Mouse (Mus musculus): ENCODE data around the gene Slc46a3. TPM values are rescaled to one million over a fixed set of nuclear protein-coding genes. Genes with fewer than 3 reads are reported as not detected.

Gene Slc46a3
- 5.0 and 5.2 TPM in 2 replicates for polyA plus RNA-seq (2015; fragmentation: Nextera tagmentation; extraction: Ambion mirVana)

DNA sequence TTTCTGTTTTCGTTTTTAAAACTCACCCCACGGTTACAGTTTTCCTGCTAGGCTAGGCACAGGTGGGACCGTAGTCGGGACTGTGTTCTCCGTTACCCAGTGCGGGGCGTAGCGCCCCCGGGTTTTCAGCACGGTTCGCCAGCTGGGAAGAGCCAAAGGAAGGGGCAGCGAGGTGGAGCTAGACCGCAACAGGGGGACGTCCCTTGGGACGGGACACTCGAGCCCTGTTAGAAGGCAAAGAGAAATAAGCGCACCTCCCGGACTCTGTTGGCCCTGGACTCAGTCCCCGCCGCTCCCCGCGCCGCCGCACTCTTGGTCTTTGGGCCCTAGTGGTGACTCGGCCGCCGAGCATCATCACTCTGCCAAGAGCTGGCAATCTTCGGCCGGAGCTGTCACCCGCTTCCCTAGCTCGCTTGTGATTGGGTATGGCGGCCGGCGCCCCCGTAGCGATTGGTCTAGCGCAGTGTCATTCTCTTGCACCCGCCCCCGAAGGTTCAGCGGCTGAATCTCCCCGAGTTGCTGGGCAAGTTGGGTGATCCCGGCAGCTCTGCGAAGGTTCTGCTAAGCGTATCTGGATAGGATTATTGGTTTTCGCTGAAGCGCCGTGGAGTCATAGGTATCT lies at the start of gene Slc46a3:
Slc46a3 (minus strand) TSS at position 361 of the 622 bp plus-strand sequence.
- H3K4me2 ChIP-seq, result peak within 1 kb of the TSS; percentile 80
- WGBS, result under 1% methylated on average over 47 of the region's 47 CpGs
- H3K27me3 ChIP-seq, result 0 out of 2 replicates have a peak, but pooled peaks cover 4% of the 10 kb centered on the region
- peak; percentile 99 for ATAC-seq (ENCODE audit: low FRiP score, low read depth)
- H3K9ac ChIP-seq, result peak within 1 kb of the TSS; percentile 55
- H3K27ac ChIP-seq (replicated peaks), result no peak within 1 kb of the TSS
- peaks cover 21% of the 10 kb centered on the region for H3K4me1 ChIP-seq (replicated peaks)
- no peaks in the 10 kb centered on the region for H3K9me3 ChIP-seq
- peak within 1 kb of the TSS; percentile 60 for H3K4me3 ChIP-seq
- no peaks in the 10 kb centered on the region for H3K36me3 ChIP-seq

DNA sequence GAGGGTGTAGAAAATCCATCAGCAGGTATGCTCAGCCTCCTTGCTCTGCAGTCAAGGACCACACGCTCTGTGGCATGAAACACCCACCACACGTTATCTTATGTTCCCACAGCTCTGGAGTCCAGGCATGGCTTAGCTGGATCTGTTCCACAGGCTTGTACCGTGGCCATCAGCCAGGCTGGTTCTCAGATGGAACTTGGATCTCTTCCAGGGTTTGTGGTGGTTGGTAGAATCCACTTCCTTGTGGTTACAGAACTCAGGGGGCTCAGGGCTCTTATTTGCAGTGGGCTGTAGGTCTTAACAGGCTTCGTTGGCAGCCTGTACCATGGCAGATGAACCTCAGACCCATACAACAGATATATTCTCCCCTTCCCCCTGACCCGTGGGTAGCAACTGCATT lies 44.6 kb upstream of the Slc46a3 start:
- H3K9ac ChIP-seq, result no peak overlapping the region
- 66% methylated on average over 5 of the region's 5 CpGs for WGBS

DNA sequence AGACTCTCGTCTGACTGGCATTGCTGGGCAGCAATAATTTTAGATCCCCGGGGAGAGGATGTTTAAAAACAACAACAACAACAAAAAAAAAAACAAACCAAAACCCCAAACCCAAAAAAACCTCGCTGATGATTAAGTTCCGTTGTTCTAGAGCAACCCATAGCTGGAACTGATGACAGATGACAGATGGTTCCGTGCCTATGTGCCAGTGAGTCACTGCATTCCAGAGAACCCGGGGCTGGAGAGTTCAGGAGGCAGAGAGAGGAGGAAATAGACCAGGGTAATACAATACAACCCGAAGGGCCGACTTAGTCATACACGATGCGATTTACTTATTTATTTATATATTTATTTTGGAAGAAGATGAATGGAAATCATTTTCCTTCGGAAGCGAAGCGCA lies 40.5 kb upstream of the Slc46a3 start:
- no peaks in the 10 kb centered on the region for H3K9me3 ChIP-seq
- WGBS, result 88% methylated on average over 13 of the region's 13 CpGs
- H3K36me3 ChIP-seq, result no peaks in the 10 kb centered on the region
- no peak overlapping the region for H3K4me3 ChIP-seq
- no peak overlapping the region for H3K27ac ChIP-seq (replicated peaks)
- H3K4me2 ChIP-seq, result no peak overlapping the region
- ATAC-seq (ENCODE audit: low FRiP score, low read depth), result no peak
- H3K27me3 ChIP-seq, result no peaks in the 10 kb centered on the region
- no peaks in the 10 kb centered on the region for H3K4me1 ChIP-seq (replicated peaks)
- H3K9ac ChIP-seq, result no peak overlapping the region

More for the DNA sequence above, 44.6 kb upstream of the Slc46a3 start:
- Histone ChIP-seq H3K27me3 (no peaks in the 10 kb centered on the region), H3K4me1 (replicated peaks) (no peaks in the 10 kb centered on the region), H3K4me2 (no peak overlapping the region), H3K9me3 (no peaks in the 10 kb centered on the region), H3K27ac (replicated peaks) (no peak overlapping the region), H3K4me3 (no peak overlapping the region), H3K36me3 (no peaks in the 10 kb centered on the region)
- no peak for ATAC-seq (ENCODE audit: low FRiP score, low read depth)

DNA sequence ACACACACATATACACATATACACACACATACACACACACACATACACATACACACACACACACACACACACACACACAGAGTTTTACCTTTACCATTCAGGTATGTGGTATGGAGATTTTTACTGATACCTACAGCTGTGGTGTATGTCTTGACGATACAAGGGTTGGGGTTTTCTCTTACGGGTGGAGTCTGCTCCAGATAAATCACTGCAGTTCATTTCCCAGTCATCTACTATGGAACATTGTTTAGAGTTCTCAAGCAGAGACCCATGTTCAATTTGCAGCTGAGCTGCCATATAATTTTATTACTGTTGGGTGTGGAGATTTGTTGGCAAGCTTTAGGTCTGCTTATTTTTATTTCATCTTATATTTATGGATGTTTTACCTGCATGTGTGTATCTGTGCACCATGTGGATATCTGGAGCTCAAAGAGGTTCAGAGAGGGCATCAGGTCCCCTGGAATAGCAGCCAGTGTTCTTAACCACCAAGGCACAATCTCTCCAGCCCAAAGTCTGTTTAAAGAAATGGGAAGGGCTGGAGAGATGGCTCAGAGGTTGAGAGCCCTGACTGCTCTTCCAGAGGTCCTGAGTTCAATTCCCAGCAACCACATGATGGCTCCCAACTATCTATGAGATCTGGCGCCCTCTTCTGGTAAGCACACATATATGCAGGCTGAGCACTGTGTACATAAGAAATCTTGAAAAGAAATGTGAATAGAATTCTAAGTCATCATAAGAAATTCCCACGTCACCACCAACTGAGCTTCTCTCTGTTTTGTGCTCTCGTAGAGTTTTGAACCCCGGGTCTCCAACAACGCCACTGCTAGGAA lies 34.3 kb upstream of the Slc46a3 start:
- ATAC-seq (ENCODE audit: low FRiP score, low read depth), result no peak
- no peaks in the 10 kb centered on the region for H3K36me3 ChIP-seq
- no peak overlapping the region for H3K4me3 ChIP-seq
- WGBS, result 82% methylated on average over 7 of the region's 7 CpGs
- no peak overlapping the region for H3K9ac ChIP-seq
- no peaks in the 10 kb centered on the region for H3K9me3 ChIP-seq
- no peaks in the 10 kb centered on the region for H3K4me1 ChIP-seq (replicated peaks)
- H3K27me3 ChIP-seq, result no peaks in the 10 kb centered on the region
- H3K4me2 ChIP-seq, result no peak overlapping the region
- no peak overlapping the region for H3K27ac ChIP-seq (replicated peaks)

DNA sequence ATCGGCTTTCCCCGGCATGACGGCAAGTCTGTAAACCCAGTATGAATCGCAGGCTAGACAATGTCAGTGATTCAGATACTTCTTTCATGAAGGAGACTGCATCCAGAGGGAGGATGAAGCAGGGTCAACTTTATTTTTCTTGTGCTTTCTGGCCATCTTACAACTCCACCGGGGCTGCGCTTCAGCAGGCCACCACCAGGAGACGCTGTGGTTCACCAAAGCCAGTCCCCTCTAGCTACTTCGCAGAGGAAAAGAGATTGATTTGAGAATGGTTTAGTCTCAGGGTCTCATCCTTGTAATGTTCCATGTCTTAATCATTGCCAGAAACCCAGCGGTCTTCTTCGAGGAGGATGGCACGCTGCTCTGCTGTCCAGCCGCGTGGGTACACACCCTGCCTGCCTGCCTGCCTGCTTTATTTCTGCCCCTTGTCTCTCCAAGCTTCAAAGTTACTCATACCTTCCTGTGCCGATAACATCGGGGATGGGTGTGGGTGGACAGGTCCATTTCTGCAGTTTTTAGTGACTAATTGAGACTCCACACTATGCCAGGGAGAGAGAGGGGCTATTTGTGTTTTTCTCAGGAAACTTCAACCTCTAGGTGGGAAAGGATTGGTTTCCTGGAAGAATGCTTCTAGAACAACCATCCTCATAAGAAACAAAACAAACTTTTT lies 31.5 kb upstream of the Slc46a3 start:
- ATAC-seq (ENCODE audit: low FRiP score, low read depth), result no peak
- Histone ChIP-seq H3K27ac (replicated peaks) (no peak overlapping the region), H3K4me1 (replicated peaks) (no peaks in the 10 kb centered on the region), H3K4me2 (no peak overlapping the region), H3K9ac (no peak overlapping the region), H3K36me3 (no peaks in the 10 kb centered on the region), H3K4me3 (no peak overlapping the region), H3K27me3 (no peaks in the 10 kb centered on the region), H3K9me3 (no peaks in the 10 kb centered on the region)
- WGBS, result 70% methylated on average over 15 of the region's 15 CpGs

DNA sequence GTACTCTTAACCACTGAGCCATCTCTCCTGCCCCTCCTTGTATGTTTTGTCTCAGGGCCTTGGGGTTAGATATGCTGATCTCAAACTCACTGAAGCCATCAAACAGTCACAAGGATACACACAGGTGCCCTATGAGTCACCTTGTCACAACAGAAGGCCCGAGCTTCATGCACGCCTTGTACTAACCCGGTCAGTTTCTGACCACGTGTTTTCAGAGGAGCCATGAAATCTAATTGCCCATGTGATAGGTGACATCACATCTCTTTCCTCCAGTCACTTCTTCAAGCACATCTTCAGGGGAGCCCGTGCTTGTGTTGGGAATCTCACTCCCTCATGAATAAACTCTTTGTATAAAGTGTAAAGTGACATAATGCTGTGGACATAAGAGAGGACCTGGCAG lies 30.0 kb upstream of the Slc46a3 start:
- WGBS, result 81% methylated on average over 5 of the region's 5 CpGs
- Histone ChIP-seq H3K4me1 (replicated peaks) (no peaks in the 10 kb centered on the region), H3K4me2 (no peak overlapping the region), H3K9me3 (no peaks in the 10 kb centered on the region), H3K27me3 (no peaks in the 10 kb centered on the region), H3K27ac (replicated peaks) (no peak overlapping the region), H3K36me3 (no peaks in the 10 kb centered on the region), H3K9ac (no peak overlapping the region), H3K4me3 (no peak overlapping the region)
- ATAC-seq (ENCODE audit: low FRiP score, low read depth), result no peak

DNA sequence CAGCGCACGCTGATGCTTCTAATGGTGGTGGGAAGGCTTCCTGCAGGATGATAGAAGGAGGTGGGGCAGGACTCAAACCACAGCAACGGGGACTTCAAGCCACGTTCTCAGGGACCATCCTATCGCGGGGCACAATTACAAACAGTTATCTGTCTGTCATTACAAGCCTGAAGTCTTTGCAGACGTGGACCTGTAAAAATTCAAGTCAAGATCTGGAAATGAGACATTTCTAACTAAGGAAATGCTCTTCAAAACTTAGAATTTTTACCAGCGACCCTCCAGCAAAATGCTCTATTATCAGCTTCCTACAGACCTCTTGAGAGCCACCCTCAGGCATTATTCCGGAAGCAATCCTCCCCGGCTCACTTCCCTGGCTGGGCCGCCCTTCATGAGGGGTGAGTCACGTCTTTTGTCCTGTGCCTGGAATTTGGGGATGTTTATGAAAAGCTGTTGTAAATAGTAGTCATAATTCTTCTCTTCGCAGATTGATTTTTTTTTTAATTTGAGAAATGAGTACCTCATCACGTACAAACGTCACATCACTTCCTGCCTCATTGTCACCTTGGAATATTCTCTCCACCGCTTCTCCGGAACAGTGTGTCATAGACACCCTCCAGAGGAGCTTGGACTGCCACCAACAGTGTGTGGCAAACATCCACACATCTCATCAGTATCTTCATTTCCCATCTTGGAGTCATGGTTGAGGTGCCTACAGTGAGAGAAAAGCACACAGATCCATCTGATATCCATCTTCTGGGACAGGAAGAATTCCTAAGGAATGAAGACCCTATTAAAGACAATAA lies 23.6 kb upstream of the Slc46a3 start:
- 78% methylated on average over 17 of the region's 17 CpGs for WGBS
- H3K9ac ChIP-seq, result no peak overlapping the region
- no peak for ATAC-seq (ENCODE audit: low FRiP score, low read depth)

DNA sequence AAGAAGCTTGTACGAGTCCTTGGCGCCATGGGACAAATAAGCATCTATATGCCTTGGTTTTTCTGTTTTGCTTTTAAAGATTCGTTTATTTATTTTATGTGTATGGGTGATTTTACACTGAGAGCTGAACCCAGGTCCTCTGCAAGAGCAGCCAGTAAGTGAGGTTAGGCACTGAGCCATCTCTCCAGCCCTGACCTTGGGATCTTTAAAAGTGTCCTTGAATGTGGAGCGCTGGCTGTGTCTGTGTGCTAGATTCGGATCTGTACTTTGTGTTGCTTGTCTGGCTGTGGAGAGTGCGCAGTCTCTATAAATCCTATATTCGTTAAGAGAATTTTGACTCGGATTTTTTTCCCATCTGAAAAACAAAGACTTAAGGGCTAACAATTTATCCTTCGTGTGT lies 21.6 kb upstream of the Slc46a3 start:
- H3K27me3 ChIP-seq, result no peaks in the 10 kb centered on the region
- H3K9ac ChIP-seq, result no peak overlapping the region
- H3K36me3 ChIP-seq, result no peaks in the 10 kb centered on the region
- H3K4me3 ChIP-seq, result no peak overlapping the region
- no peak overlapping the region for H3K4me2 ChIP-seq
- WGBS, result 89% methylated on average over 9 of the region's 9 CpGs
- H3K4me1 ChIP-seq (replicated peaks), result no peaks in the 10 kb centered on the region
- no peak overlapping the region for H3K27ac ChIP-seq (replicated peaks)
- no peak for ATAC-seq (ENCODE audit: low FRiP score, low read depth)
- H3K9me3 ChIP-seq, result no peaks in the 10 kb centered on the region

More for the DNA sequence above, 23.6 kb upstream of the Slc46a3 start:
- Histone ChIP-seq H3K36me3 (no peaks in the 10 kb centered on the region), H3K4me1 (replicated peaks) (no peaks in the 10 kb centered on the region), H3K27me3 (no peaks in the 10 kb centered on the region), H3K27ac (replicated peaks) (no peak overlapping the region), H3K4me2 (no peak overlapping the region), H3K4me3 (no peak overlapping the region), H3K9me3 (no peaks in the 10 kb centered on the region)

DNA sequence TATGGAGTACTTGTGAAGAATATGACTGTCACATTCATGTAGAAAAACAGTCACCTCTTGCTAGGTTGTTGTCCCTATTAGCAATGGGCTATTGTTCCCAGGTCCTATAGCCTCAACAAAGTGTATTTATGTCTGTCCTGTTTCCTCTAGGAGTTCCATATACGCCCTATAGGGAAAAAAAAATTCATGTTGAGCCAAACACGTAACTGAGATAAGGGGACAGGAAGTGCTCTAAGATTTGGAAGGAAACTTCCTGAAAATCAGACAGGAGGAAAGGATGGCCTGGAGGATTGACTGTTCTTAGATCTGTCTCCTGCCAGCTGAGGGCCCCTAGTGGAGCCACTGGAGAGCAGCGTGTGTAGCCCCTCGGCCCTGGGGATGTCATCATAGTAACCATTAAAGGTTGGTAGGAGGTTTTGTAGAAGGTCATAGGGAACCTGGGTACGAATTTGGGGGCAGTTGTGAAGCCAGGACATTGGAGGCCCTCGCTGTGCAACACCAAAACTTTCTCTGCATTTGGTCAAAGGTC lies 20.5 kb upstream of the Slc46a3 start:
- WGBS, result 55% methylated on average over 6 of the region's 6 CpGs
- 0 out of 2 replicates have a peak overlapping the region, but pooled peaks have one; percentile 45 for H3K27ac ChIP-seq (replicated peaks)
- no peaks in the 10 kb centered on the region for H3K9me3 ChIP-seq
- no peak overlapping the region for H3K4me3 ChIP-seq
- no peak overlapping the region for H3K9ac ChIP-seq
- H3K36me3 ChIP-seq, result no peaks in the 10 kb centered on the region
- no peak overlapping the region for H3K4me2 ChIP-seq
- H3K4me1 ChIP-seq (replicated peaks), result no peaks in the 10 kb centered on the region
- H3K27me3 ChIP-seq, result no peaks in the 10 kb centered on the region
- ATAC-seq (ENCODE audit: low FRiP score, low read depth), result no peak

DNA sequence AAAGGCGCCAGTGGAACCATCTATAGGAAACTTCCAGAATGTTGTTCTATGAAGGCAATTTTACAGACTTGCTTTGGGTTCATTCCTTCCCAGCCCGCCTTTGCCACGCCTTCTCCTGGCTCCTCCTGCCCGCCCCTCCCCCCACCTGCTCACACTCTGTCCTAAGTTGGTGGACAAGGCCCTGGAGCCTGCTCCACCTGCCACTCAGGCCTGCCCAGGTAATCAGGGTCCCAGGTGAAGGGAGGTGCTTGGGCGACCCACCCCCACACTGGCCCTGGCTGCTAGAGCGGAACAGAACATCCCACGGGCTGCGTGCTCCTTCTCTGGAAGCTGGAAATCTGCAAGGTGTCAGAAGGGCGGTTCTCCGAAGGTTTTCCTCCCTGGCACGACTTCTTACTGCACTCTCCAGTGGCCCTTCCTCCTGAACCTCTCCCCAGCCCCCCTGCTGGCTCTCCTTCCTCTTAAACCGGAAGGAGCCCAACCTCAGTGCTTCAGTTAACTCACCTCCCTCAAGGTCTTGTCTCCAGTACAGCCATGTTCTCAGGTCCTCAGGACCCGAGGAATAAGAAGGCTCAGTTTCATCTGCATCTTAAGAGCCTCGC lies 18.7 kb upstream of the Slc46a3 start:
- no peak for ATAC-seq (ENCODE audit: low FRiP score, low read depth)
- WGBS, result 48% methylated on average over 14 of the region's 14 CpGs
- no peaks in the 10 kb centered on the region for H3K9me3 ChIP-seq
- no peak overlapping the region for H3K4me3 ChIP-seq
- H3K9ac ChIP-seq, result no peak overlapping the region
- H3K27me3 ChIP-seq, result no peaks in the 10 kb centered on the region
- no peaks in the 10 kb centered on the region for H3K4me1 ChIP-seq (replicated peaks)
- H3K4me2 ChIP-seq, result no peak overlapping the region
- H3K27ac ChIP-seq (replicated peaks), result no peak overlapping the region
- H3K36me3 ChIP-seq, result no peaks in the 10 kb centered on the region

DNA sequence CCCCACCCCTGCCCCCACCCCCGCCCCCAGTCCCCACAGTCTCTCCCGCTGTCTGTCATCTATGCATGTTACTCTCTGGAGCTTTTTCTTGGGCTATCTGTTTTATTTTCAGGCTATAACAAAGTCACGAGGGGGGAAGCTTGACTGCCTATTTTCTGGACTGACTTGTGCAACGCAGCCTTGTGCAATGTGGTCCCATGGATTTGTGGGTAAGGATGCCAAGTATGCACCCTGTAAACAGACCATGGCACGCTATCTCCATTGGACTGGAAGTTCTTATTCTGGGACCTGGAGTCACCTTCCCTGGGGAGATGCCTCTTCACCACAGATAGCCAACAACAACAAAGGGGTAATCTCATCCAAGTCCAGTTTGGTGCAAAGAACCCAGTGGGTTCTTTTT lies 17.1 kb upstream of the Slc46a3 start:
- Histone ChIP-seq H3K27ac (replicated peaks) (no peak overlapping the region), H3K9ac (no peak overlapping the region), H3K36me3 (no peaks in the 10 kb centered on the region), H3K27me3 (no peaks in the 10 kb centered on the region), H3K4me3 (no peak overlapping the region), H3K4me2 (no peak overlapping the region), H3K9me3 (no peaks in the 10 kb centered on the region), H3K4me1 (replicated peaks) (no peaks in the 10 kb centered on the region)
- ATAC-seq (ENCODE audit: low FRiP score, low read depth), result no peak
- 79% methylated on average over 5 of the region's 5 CpGs for WGBS

All from hindbrain, embryonic 15.5 days (tissue).